Mouse (Mus musculus) heart, postnatal 0 days (tissue): ENCODE measurements around the gene Nedd1. TPM values are rescaled to one million over a fixed set of nuclear protein-coding genes. Genes with fewer than 3 reads are reported as not detected.

Source experiments
- ATAC-seq: fragments of 200-750 bp; cut with Nextera tagmentation; 2 replicates; pipeline ENCODE4 v1.8.0; 2017; ENCODE audit warnings: low read depth, moderate number of reproducible peaks, moderate library complexity; ENCODE audit not compliant: insufficient read depth
- DNase-seq: peaks from one replicate; pipeline ENCODE4 v3.0.0-alpha.2; 2016; ENCODE audit warnings: low spot score
- H3K27ac ChIP-seq: fragments of 300-500 bp; sonication (generic); 2 replicates; pipeline ENCODE4 v1.5.1; 2014; ENCODE audit warnings: low read depth, mild to moderate bottlenecking
- H3K27me3 ChIP-seq: fragments of 300-500 bp; sonication (generic); 2 replicates; pipeline ENCODE4 v1.6.1; 2014; ENCODE audit warnings: low read length, mixed read lengths; ENCODE audit not compliant: control insufficient read depth, insufficient read depth
- H3K36me3 ChIP-seq: fragments of 300-500 bp; sonication (generic); replicated peaks from 2 replicates; pipeline ENCODE4 v1.6.1; 2014; ENCODE audit warnings: low read length, mixed read lengths; ENCODE audit not compliant: control insufficient read depth, insufficient read depth
- H3K4me1 ChIP-seq: fragments of 300-500 bp; sonication (generic); 2 replicates; pipeline ENCODE4 v1.6.1; 2014; ENCODE audit warnings: antibody characterized with exemption; ENCODE audit not compliant: control insufficient read depth, insufficient read depth
- H3K4me2 ChIP-seq: fragments of 300-500 bp; sonication (generic); 2 replicates; pipeline ENCODE4 v1.6.1; 2014; ENCODE audit warnings: low read depth, mild to moderate bottlenecking, low read length, moderate library complexity
- H3K4me3 ChIP-seq: fragments of 300-500 bp; sonication (generic); 2 replicates; pipeline ENCODE4 v1.5.1; 2014; ENCODE audit warnings: low read depth, low read length
- H3K9ac ChIP-seq: fragments of 300-500 bp; sonication (generic); replicated peaks from 2 replicates; pipeline ENCODE4 v1.6.1; 2014; ENCODE audit warnings: low read depth, low read length, mixed read lengths
- H3K9me3 ChIP-seq: fragments of 300-500 bp; sonication (generic); replicated peaks from 2 replicates; pipeline ENCODE4 v1.6.1; 2016; ENCODE audit warnings: low read length; ENCODE audit not compliant: control insufficient read depth
- CTCF ChIP-seq: IDR thresholded peaks from 2 replicates; pipeline ENCODE4 v1.5.1; 2016; ENCODE audit warnings: antibody characterized with exemption, control low read depth, low read depth
- EP300 ChIP-seq: IDR thresholded peaks from 2 replicates; pipeline ENCODE4 v1.6.1; 2016; ENCODE audit warnings: antibody characterized with exemption, low read depth
- WGBS: fragments of 180-500 bp; shearing (Covaris S2); extraction: QIAGEN DNeasy Blood & Tissue Kit; methylation state at CpG from one replicate; pipeline ENCODE4 v1.1.7; 2014; 5-methylcytosine and 5-hydroxymethylcytosine counted together
- polyA plus RNA-seq: library from polyadenylated mRNA; unstranded; fragments of >200 nt; fragmentation: Nextera tagmentation; extraction: Ambion mirVana; gene quantifications from 2 replicates; pipeline ENCODE4 v1.2.1, GENCODE M21; 2015
- total RNA-seq: library from RNA; depleted of rRNA; stranded (reverse); fragments of >200 nt; gene quantifications from 2 replicates; pipeline ENCODE4 v1.2.3, GENCODE M21; 2014; ENCODE audit warnings: low replicate concordance

Nedd1 gene
- total and polyA plus RNA-seq, 2 experiments from 2014 or later, result 23.6 to 29.5 TPM

- Histone ChIP-seq H3K27ac (no peak overlapping the region), H3K27me3 (no peaks in the 10 kb centered on the region), H3K36me3 (no peaks in the 10 kb centered on the region), H3K4me2 (no peak overlapping the region), H3K4me3 (no peak overlapping the region), H3K9me3 (no peaks in the 10 kb centered on the region), H3K4me1 (no peaks in the 10 kb centered on the region), H3K9ac (no peak overlapping the region)
- DNase-seq (no peak), ATAC-seq (no peak)
- no peak for TF ChIP-seq EP300
- no peak for TF ChIP-seq CTCF
- 72% methylated on average over 3 of the region's 3 CpGs for WGBS
Measured at GRCm38 (mm10) chr10:92651266-92651665, 71.0 kb downstream of the Nedd1 start.

DNA sequence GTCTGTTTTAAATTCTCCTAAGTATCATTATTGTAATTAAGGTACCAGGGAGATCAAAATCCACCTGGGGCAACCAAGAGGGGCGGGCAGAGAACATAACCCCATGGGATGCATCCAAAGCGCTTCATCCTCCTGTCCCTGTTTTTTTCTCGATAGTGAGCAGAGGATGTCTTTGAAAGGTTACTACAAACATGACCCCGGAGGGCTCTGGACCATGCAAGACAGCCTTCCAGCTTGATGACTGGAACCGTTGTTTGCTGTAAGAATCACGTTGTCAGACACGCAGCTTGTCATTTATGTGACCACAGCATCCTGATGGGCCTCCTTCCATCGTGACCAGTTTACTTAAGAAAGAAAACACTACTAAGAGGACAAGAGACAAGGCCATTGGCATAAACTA, 73.1 kb downstream of the Nedd1 start:
- Histone ChIP-seq H3K4me3 (no peak overlapping the region), H3K9ac (no peak overlapping the region), H3K4me2 (no peak overlapping the region), H3K27ac (no peak overlapping the region), H3K4me1 (no peaks in the 10 kb centered on the region), H3K36me3 (no peaks in the 10 kb centered on the region), H3K27me3 (no peaks in the 10 kb centered on the region), H3K9me3 (no peaks in the 10 kb centered on the region)
- TF ChIP-seq CTCF (no peak), EP300 (no peak)
- DNase-seq, result no peak
- ATAC-seq, result no peak
- WGBS, result 70% methylated on average over 8 of the region's 8 CpGs

- no peaks in the 10 kb centered on the region for H3K36me3 ChIP-seq
- H3K4me2 ChIP-seq, result no peak overlapping the region
- H3K9me3 ChIP-seq, result no peaks in the 10 kb centered on the region
- 66% methylated on average over 2 of the region's 2 CpGs for WGBS
- ATAC-seq (no peak), DNase-seq (no peak)
- no peak overlapping the region for H3K4me3 ChIP-seq
- no peak overlapping the region for H3K9ac ChIP-seq
- no peaks in the 10 kb centered on the region for H3K27me3 ChIP-seq
- H3K27ac ChIP-seq, result no peak overlapping the region
- H3K4me1 ChIP-seq, result no peaks in the 10 kb centered on the region
- TF ChIP-seq EP300 (no peak), CTCF (no peak)
Measured at GRCm38 (mm10) chr10:92647691-92648090, 74.5 kb downstream of the Nedd1 start.

DNA sequence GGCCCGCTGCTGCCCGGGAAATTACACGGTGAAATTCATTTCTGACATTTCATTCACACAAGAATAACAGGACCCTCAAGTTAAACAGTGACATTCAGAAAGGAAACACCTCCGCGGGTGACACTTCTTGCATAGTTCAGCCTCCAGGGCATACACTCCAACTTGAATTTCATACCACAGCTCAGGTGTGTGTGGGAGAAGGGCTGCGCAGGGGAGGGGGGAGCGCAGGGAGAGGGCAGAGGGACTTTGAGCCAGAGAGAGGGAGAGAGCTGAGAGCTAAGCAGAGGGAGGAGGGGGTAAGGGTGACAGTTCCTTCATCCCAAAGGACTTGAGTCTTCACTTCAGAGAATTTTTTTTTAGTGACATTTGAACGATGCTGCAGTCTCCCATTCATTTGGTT, 78.2 kb downstream of the Nedd1 start:
- WGBS, result 75% methylated on average over 8 of the region's 8 CpGs
- Histone ChIP-seq H3K4me1 (no peaks in the 10 kb centered on the region), H3K27ac (no peak overlapping the region), H3K4me2 (no peak overlapping the region), H3K9me3 (no peaks in the 10 kb centered on the region), H3K27me3 (no peaks in the 10 kb centered on the region), H3K36me3 (no peaks in the 10 kb centered on the region), H3K9ac (no peak overlapping the region), H3K4me3 (no peak overlapping the region)
- no peak for DNase-seq
- ATAC-seq, result no peak
- TF ChIP-seq CTCF (no peak), EP300 (no peak)

GRCm38 (mm10) chr10:92641032-92641431, 81.2 kb downstream of the Nedd1 start:
- peaks cover 5% of the 10 kb centered on the region; the same call in 1 of the 2 replicates for H3K9me3 ChIP-seq
- TF ChIP-seq EP300 (no peak), CTCF (no peak; the same call in 1 of the 2 replicates)
- DNase-seq, result no peak

More at GRCm38 (mm10) chr10:92641032-92641431, 81.2 kb downstream of the Nedd1 start:
- H3K4me2 ChIP-seq, result no peak overlapping the region
- H3K4me1 ChIP-seq, result no peaks in the 10 kb centered on the region
- no peaks in the 10 kb centered on the region for H3K27me3 ChIP-seq
- no peak for ATAC-seq
- H3K27ac ChIP-seq, result no peak overlapping the region
- no peak overlapping the region for H3K9ac ChIP-seq
- H3K36me3 ChIP-seq, result no peaks in the 10 kb centered on the region
- H3K4me3 ChIP-seq, result no peak overlapping the region
